Mouse (Mus musculus) ES-E14 (cell line): ENCODE measurements around the gene Gm33543. TPM values are rescaled to one million over a fixed set of nuclear protein-coding genes. Genes with fewer than 3 reads are reported as not detected.

Experiments used
- DNase-seq: peaks from one replicate; pipeline ENCODE4 v3.0.0-alpha.2; 2013; ENCODE audit warnings: low read depth, low spot score
- H3K27ac ChIP-seq: 2 replicates; pipeline ENCODE4 v1.5.1; 2012; ENCODE audit warnings: low read depth, mild to moderate bottlenecking, low read length, moderate library complexity, mixed read lengths; ENCODE audit not compliant: poor library complexity, insufficient read depth, severe bottlenecking
- H3K36me3 ChIP-seq: 2 replicates; pipeline ENCODE4 v1.6.1; 2012; ENCODE audit warnings: mild to moderate bottlenecking, low read length, moderate library complexity, mixed read lengths; ENCODE audit not compliant: control insufficient read depth, poor library complexity, insufficient read depth, severe bottlenecking
- H3K4me1 ChIP-seq, 2 experiments: fragments of 150-350 bp in 1 of 2; sonication (generic) in 1 of 2; 2 replicates each; pipeline ENCODE4 v1.6.1; 2012; ENCODE audit warnings: low read length in 2 of 2, mild to moderate bottlenecking in 1 of 2, mixed read lengths in 1 of 2; ENCODE audit not compliant: control insufficient read depth in 2 of 2, insufficient read depth in 2 of 2, poor library complexity in 1 of 2
- H3K4me3 ChIP-seq, 2 experiments: fragments of 150-350 bp in 1 of 2; sonication (generic) in 1 of 2; 2 replicates each; pipeline ENCODE4 v1.5.1; 2012; ENCODE audit warnings: low read length in 2 of 2, low read depth in 1 of 2, mild to moderate bottlenecking in 1 of 2, mixed read lengths in 1 of 2; ENCODE audit not compliant: insufficient read depth in 1 of 2, poor library complexity in 1 of 2, severe bottlenecking in 1 of 2
- H3K9ac ChIP-seq: 2 replicates; pipeline ENCODE4 v1.6.1; 2012; ENCODE audit warnings: low read depth, mild to moderate bottlenecking, low read length, mixed read lengths; ENCODE audit not compliant: poor library complexity, insufficient read depth, severe bottlenecking
- H3K9me3 ChIP-seq: fragments of 150-350 bp; sonication (generic); 2 replicates; pipeline ENCODE4 v1.6.1; 2012; ENCODE audit warnings: low read depth, mild to moderate bottlenecking, low read length; ENCODE audit not compliant: control insufficient read depth, insufficient read depth
- CHD2 ChIP-seq: IDR thresholded peaks from 2 replicates; pipeline ENCODE4 v1.6.1; 2014; ENCODE audit warnings: mild to moderate bottlenecking, low read depth, low read length, inconsistent platforms
- HCFC1 ChIP-seq: IDR thresholded peaks from 2 replicates; pipeline ENCODE4 v1.6.1; 2012; ENCODE audit warnings: low read length, inconsistent platforms, borderline replicate concordance; ENCODE audit not compliant: insufficient read depth
- MAFK ChIP-seq: IDR thresholded peaks from 2 replicates; pipeline ENCODE4 v1.6.1; 2014; ENCODE audit warnings: mild to moderate bottlenecking, low read depth, low read length, inconsistent platforms; ENCODE audit not compliant: insufficient read depth
- ZC3H11A ChIP-seq: IDR thresholded peaks from 2 replicates; pipeline ENCODE4 v1.6.1; 2012; ENCODE audit warnings: low read depth, mild to moderate bottlenecking, inconsistent platforms, low read length, borderline replicate concordance
- ZNF384 ChIP-seq: IDR thresholded peaks from 2 replicates; pipeline ENCODE4 v1.6.1; 2012; ENCODE audit warnings: low read depth, low read length, inconsistent platforms
- in situ Hi-C, 2 experiments: fragments of 600-800 bp; cut with MboI; formaldehyde crosslinking; loops; one replicate each; pipeline ENCODE4 v1.15.1; 2025; ENCODE audit warnings: low sequenced_read_pairs in 2 of 2, inconsistent platforms in 1 of 2; ENCODE audit not compliant: unreplicated experiment in 2 of 2
- total RNA-seq: library from RNA; depleted of rRNA; stranded (reverse); fragments of 300-350 nt; gene quantifications from 2 replicates; pipeline ENCODE4 v1.2.3, GENCODE M21; 2012

The Gm33543 gene
- total RNA-seq, 1 experiment = not detected

DNA sequence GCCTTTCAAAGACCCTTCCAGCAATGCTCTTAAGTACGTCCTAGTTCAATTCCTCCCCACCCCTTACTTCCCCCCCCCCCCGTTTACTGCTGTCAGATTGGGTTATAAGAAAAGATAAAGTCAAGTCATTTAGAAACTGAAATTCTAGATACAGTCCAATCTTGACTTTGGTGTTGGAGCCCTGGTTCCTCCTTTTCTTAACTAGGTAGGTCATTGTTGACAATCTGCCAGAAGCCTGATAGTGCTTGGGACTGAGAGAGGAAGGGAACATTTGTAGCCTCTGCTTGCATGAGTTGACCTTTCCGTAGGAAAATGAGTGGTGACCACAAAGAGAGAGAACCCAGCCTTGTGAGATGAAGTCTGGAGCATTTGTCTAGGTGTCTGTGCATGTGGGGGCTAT lies 7.8 kb upstream of the Gm33543 start:
- no peaks in the 10 kb centered on the region for H3K9me3 ChIP-seq
- in situ Hi-C loops = loop anchor here in 1 of 2 experiments (10.0 kb wide), 1 partner anchor 296 kb away; no protein-coding TSS in a partner anchor

DNA sequence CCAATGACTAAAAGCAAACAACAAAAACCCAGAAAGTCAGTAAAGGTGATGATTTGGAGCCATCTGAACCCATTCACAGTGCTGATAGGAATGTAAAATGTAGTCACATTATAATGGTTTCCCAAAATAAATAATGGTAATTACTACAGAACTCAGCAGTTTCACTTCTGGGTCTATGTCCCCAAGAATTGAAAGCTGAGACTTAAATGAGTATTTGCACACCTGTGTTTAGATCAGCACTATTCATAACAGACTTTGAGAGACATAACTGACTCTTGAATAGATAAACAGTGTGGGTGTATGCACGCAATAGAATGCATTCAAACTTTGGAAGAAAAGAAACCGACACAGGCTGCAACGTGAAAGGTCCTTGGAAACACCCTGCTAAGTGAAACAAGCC lies 4.0 kb upstream of the Gm33543 start:
- H3K36me3 ChIP-seq = no peaks in the 10 kb centered on the region
- no peak overlapping the region for H3K27ac ChIP-seq
- in situ Hi-C loops = no loop called here
- TF ChIP-seq MAFK (no peak), ZC3H11A (no peak), ZNF384 (no peak), HCFC1 (no peak), CHD2 (no peak)
- no peaks in the 10 kb centered on the region for H3K9me3 ChIP-seq
- no peak overlapping the region for H3K9ac ChIP-seq
- H3K4me3 ChIP-seq = no peak overlapping the region
- no peak for DNase-seq
- no peaks in the 10 kb centered on the region for H3K4me1 ChIP-seq

More for the DNA sequence above, 7.8 kb upstream of the Gm33543 start:
- no peaks in the 10 kb centered on the region for H3K4me1 ChIP-seq
- no peak for TF ChIP-seq HCFC1
- TF ChIP-seq CHD2 = no peak
- TF ChIP-seq ZC3H11A = no peak
- no peak for TF ChIP-seq ZNF384
- no peak for TF ChIP-seq MAFK
- no peaks in the 10 kb centered on the region for H3K36me3 ChIP-seq
- no peak overlapping the region for H3K9ac ChIP-seq
- no peak overlapping the region for H3K27ac ChIP-seq
- DNase-seq = no peak
- no peak overlapping the region for H3K4me3 ChIP-seq

DNA sequence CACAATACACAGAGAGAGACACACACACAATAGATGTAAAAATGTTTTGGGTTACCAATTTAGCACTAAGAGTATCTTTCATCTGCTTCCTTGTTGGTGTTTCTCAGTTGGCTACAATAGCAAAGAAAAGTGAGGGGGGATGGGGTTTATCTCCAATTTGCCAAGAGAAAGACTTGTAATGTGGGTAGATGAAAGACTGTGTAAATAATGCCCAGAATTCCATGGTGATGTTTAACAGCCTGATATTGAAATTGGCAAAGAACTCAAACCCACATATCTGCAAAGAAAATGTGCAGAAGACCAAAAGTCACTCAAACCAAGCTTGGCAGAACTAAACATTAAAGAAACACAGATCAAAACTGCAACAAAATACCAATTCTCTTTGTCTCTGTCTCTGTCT lies 3.6 kb upstream of the Gm33543 start:
- DNase-seq = no peak
- H3K36me3 ChIP-seq = no peaks in the 10 kb centered on the region
- H3K4me3 ChIP-seq = no peak overlapping the region
- H3K27ac ChIP-seq = no peak overlapping the region
- in situ Hi-C loops = no loop called here
- no peak overlapping the region for H3K9ac ChIP-seq
- H3K4me1 ChIP-seq = no peaks in the 10 kb centered on the region
- no peak for TF ChIP-seq CHD2
- no peak for TF ChIP-seq ZC3H11A
- no peak for TF ChIP-seq ZNF384
- no peak for TF ChIP-seq MAFK
- TF ChIP-seq HCFC1 = no peak
- H3K9me3 ChIP-seq = no peaks in the 10 kb centered on the region

DNA sequence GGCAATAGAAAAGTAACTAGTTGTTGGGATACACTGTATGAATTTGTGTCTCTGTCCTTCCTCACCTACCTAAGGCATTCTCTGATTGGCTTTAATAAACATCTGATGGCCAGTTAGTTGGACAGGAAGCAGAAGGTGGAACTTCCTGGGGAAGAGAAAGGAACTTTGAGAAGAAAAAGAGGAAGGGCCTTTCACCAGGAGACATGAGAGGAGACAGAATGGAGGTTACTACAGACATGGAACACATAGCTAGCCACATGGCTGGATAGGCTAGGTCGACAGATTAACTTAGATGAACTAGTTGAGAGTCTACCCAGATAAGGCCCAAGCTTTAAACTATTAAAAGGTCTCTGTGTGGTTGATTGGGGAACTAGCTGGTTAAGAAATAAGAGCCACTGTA lies 1.1 kb upstream of the Gm33543 start:
- no peaks in the 10 kb centered on the region for H3K4me1 ChIP-seq
- TF ChIP-seq HCFC1 (no peak), ZNF384 (no peak), CHD2 (no peak), ZC3H11A (no peak), MAFK (no peak)
- no peaks in the 10 kb centered on the region for H3K9me3 ChIP-seq
- no peaks in the 10 kb centered on the region for H3K36me3 ChIP-seq
- DNase-seq = no peak
- no peak overlapping the region for H3K4me3 ChIP-seq
- no peak overlapping the region for H3K27ac ChIP-seq
- no peak overlapping the region for H3K9ac ChIP-seq
- in situ Hi-C loops = no loop called here

DNA sequence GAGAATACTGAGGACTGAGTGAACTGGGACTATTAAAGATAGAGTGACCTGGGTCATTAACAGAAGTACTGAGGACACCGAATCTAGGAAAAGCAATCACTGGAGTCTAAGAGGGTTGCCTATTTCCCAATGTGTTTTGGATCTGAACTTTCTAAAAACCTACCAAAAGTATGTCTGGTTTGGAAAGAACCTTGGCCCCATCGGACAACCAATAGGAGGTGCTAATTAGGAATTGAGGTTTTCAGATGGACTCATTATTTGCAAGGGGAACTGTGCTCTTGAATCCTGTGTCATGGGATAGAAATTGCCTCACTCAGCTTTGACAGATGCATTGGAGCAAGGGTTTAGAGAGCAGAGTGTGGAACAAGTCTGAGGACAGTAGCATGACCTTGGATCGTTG lies 1.5 kb downstream of the Gm33543 start:
- H3K36me3 ChIP-seq = no peaks in the 10 kb centered on the region

More for the DNA sequence above, 1.5 kb downstream of the Gm33543 start:
- Histone ChIP-seq H3K27ac (no peak overlapping the region), H3K4me1 (no peaks in the 10 kb centered on the region), H3K4me3 (no peak overlapping the region), H3K9ac (no peak overlapping the region), H3K9me3 (no peaks in the 10 kb centered on the region)
- in situ Hi-C loops = no loop called here
- no peak for DNase-seq
- TF ChIP-seq ZNF384 = no peak
- TF ChIP-seq HCFC1 = no peak
- TF ChIP-seq MAFK = no peak
- TF ChIP-seq ZC3H11A = no peak
- no peak for TF ChIP-seq CHD2
